Mouse (Mus musculus) left cerebral cortex, adult 18-20 months (tissue): Measurements from ENCODE around the gene Erich4. TPM values are rescaled to one million over a fixed set of nuclear protein-coding genes. Genes with fewer than 3 reads are reported as not detected.

Source experiments
- DNase-seq, 2 experiments: peaks; one replicate each; pipeline ENCODE4 v3.0.0; 2021 to 2022; ENCODE audit warnings: low spot score in 2 of 2, mixed read lengths in 1 of 2
- total RNA-seq, 2 experiments: library from RNA; stranded (reverse); gene quantifications; 2 replicates each; pipeline ENCODE4 v1.2.3; 2021

Gene Erich4
- total RNA-seq, 2 experiments from 2014 or later, result not detected

- DNase-seq, result no peak
Measured at GRCm38 (mm10) chr7:25624851-25625250, 9.2 kb upstream of the Erich4 start.

GRCm38 (mm10) chr7:25623857-25624370, 8.2 kb upstream of the Erich4 start:
- peak in 1 of 2 experiments; percentile 37 for DNase-seq

GRCm38 (mm10) chr7:25620751-25621150, 5.1 kb upstream of the Erich4 start:
- no peak for DNase-seq

- DNase-seq, result no peak
Measured at GRCm38 (mm10) chr7:25620101-25620500, 4.4 kb upstream of the Erich4 start.

- no peak for DNase-seq
Measured at GRCm38 (mm10) chr7:25619722-25619991, 4.0 kb upstream of the Erich4 start.

- DNase-seq, result peak; percentile 93 to 94
Measured at GRCm38 (mm10) chr7:25618865-25619721, 3.4 kb upstream of the Erich4 start, which contains the start of gene Dmac2. Gene Dmac2, plus strand, starts transcription at chr7:25619414.

- DNase-seq, result no peak
Measured at GRCm38 (mm10) chr7:25617376-25618160, 1.9 kb upstream of the Erich4 start.

- DNase-seq, result no peak
Measured at GRCm38 (mm10) chr7:25614831-25615705, 624 bp downstream of the Erich4 start.

GRCm38 (mm10) chr7:25614086-25614485, 1.6 kb downstream of the Erich4 start:
- no peak for DNase-seq

GRCm38 (mm10) chr7:25611501-25611900, 4.2 kb downstream of the Erich4 start:
- DNase-seq, result no peak

GRCm38 (mm10) chr7:25610056-25610455, 5.6 kb downstream of the Erich4 start:
- DNase-seq, result no peak

GRCm38 (mm10) chr7:25607196-25607595, 8.5 kb downstream of the Erich4 start:
- DNase-seq, result no peak

GRCm38 (mm10) chr7:25606625-25607063, 9.0 kb downstream of the Erich4 start:
- no peak for DNase-seq

GRCm38 (mm10) chr7:25601346-25601745, 14.3 kb downstream of the Erich4 start:
- no peak for DNase-seq

- DNase-seq, result no peak
Measured at GRCm38 (mm10) chr7:25600666-25601065, 15.0 kb downstream of the Erich4 start.

- peak; percentile 69 to 76 for DNase-seq
Measured at GRCm38 (mm10) chr7:25599663-25600062, 16.0 kb downstream of the Erich4 start.

GRCm38 (mm10) chr7:25593859-25594258, 21.8 kb downstream of the Erich4 start:
- DNase-seq, result no peak

GRCm38 (mm10) chr7:25591226-25591625, 24.5 kb downstream of the Erich4 start:
- no peak for DNase-seq

- no peak for DNase-seq
Measured at GRCm38 (mm10) chr7:25585351-25586204, 30.1 kb downstream of the Erich4 start.

GRCm38 (mm10) chr7:25584651-25585050, 31.0 kb downstream of the Erich4 start:
- no peak for DNase-seq
